ENCODE assay signal across 9 mouse cellular contexts in genomic region chr7:99432248-99432647, GRCm38 (mm10). TPM values are rescaled to one million over a fixed set of nuclear protein-coding genes. Genes with fewer than 3 reads are reported as not detected.
DNase-seq lines count a peak whose midpoint lies in the region; ATAC-seq lines count a peak whose summit lies in the region.
"Had no signal": no experiment of that assay in that cellular context is flagged by ENCODE, and none has a peak within 500 bp of the region (broad histone marks: within the 10 kb centered on the region; RNA-seq: fewer than 3 reads in every experiment).

No protein-coding gene starts in this region.

- H3K27ac ChIP-seq in neural tube, embryonic 11.5 days (ENCODE audit: low read depth, low read length), result no peak overlapping the region
- H3K27ac ChIP-seq: kidney, postnatal 0 days had no signal

- H3K4me1 ChIP-seq in neural tube, embryonic 11.5 days (ENCODE audit: control insufficient read depth, insufficient read depth, low read length), result peaks cover 11% of the 10 kb centered on the region

- H3K9ac ChIP-seq in neural tube, embryonic 11.5 days (ENCODE audit: low read length), result 0 out of 2 replicates have a peak overlapping the region, but pooled peaks have one; percentile 23

- H3K4me3 ChIP-seq in neural tube, embryonic 11.5 days (ENCODE audit: low read depth, low read length), result no peak overlapping the region

- H3K4me2 ChIP-seq in neural tube, embryonic 11.5 days (ENCODE audit: low read depth), result no peak overlapping the region

- DNase-seq in neural tube, embryonic 11.5 days (ENCODE audit: low spot score), result no peak
- no peak for DNase-seq in neural tube, embryonic 10.5 days (ENCODE audit: extremely low spot score, low spot score)
- DNase-seq in left cerebral cortex, postnatal 14 days (ENCODE audit: low spot score in 2 of 2), result peak; percentile 49 to 59
- DNase-seq in right cerebral cortex, adult 18-20 months, result peak; percentile 66
- no peak for DNase-seq in yolk sac, embryonic 10.5 days (ENCODE audit: low spot score)
- DNase-seq in cerebellum, adult 11 months, result no peak
- no peak for DNase-seq in embryo, embryonic 10 days (ENCODE audit: low spot score)

- no peak for ATAC-seq in neural tube, embryonic 11.5 days (ENCODE audit: insufficient read depth, low FRiP score, low TSS enrichment)
- peak; percentile 53 for ATAC-seq in granulocyte monocyte progenitor cell, adult 5-6 weeks (replicated peaks; ENCODE audit: poor library complexity, severe bottlenecking)

- WGBS in neural tube, embryonic 11.5 days, result 65% methylated on average over 14 of the region's 14 CpGs

- no peaks in the 10 kb centered on the region for H3K27me3 ChIP-seq in neural tube, embryonic 11.5 days (ENCODE audit: control insufficient read depth, insufficient read depth, low read length)

- no peaks in the 10 kb centered on the region; the same call in 1 of the 2 replicates for H3K36me3 ChIP-seq in neural tube, embryonic 11.5 days (ENCODE audit: control insufficient read depth, insufficient read depth, low read length)

- intact Hi-C loops in left cerebral cortex, postnatal 14 days (cut with DNase I), result no loop called here

- H3K9me3 ChIP-seq in neural tube, embryonic 11.5 days (ENCODE audit: control insufficient read depth, low read length), result no peaks in the 10 kb centered on the region

RNA-seq across cellular contexts. Expression of gene Klhl35, which starts 33.6 kb away (rescaled TPM):
- polyA plus RNA-seq in neural tube, embryonic 11.5 days (2014; fragmentation: Nextera tagmentation; extraction: Ambion mirVana), result 25.8 and 31.4 TPM in 2 replicates
- total RNA-seq in granulocyte monocyte progenitor cell, adult 5-6 weeks (2014; fragmentation: Nextera tagmentation), result not detected in 2 replicates
- 0.22 and 0.57 TPM in 2 replicates for total RNA-seq in granulocyte monocyte progenitor cell, adult 5-6 weeks (2017)
- 1 to 10 TPM; 1.7 to 2.4 TPM for total RNA-seq in left cerebral cortex, postnatal 14 days (2021)

RNA-seq across cellular contexts. Expression of gene Gdpd5, which starts 51.0 kb away (rescaled TPM):
- 32.5 and 39.9 TPM in 2 replicates for polyA plus RNA-seq in neural tube, embryonic 11.5 days (2014; fragmentation: Nextera tagmentation; extraction: Ambion mirVana)
- not detected in 2 replicates for total RNA-seq in granulocyte monocyte progenitor cell, adult 5-6 weeks (2014; fragmentation: Nextera tagmentation)
- 0.56 TPM in 1 of 2 replicates, not detected in the other for total RNA-seq in granulocyte monocyte progenitor cell, adult 5-6 weeks (2017)
- 10 to 100 TPM; 40.7 to 47.5 TPM for total RNA-seq in left cerebral cortex, postnatal 14 days (2021)

RNA-seq across cellular contexts. Expression of gene Rps3, which starts 51.3 kb away (rescaled TPM):
- polyA plus RNA-seq in neural tube, embryonic 11.5 days (2014; fragmentation: Nextera tagmentation; extraction: Ambion mirVana), result 687 and 719 TPM in 2 replicates
- total RNA-seq in granulocyte monocyte progenitor cell, adult 5-6 weeks (2014; fragmentation: Nextera tagmentation), result 1,410 and 1,463 TPM in 2 replicates
- 1,810 and 2,293 TPM in 2 replicates for total RNA-seq in granulocyte monocyte progenitor cell, adult 5-6 weeks (2017)
- total RNA-seq in left cerebral cortex, postnatal 14 days (2021), result 100 to 1,000 TPM; 221 to 235 TPM

Comparison
In these comparisons a context has a peak if more than half of its experiments do, and no peak if none do; other contexts are left out.
1. DNase-seq: peak in left cerebral cortex, postnatal 14 days (2 of 2) and right cerebral cortex, adult 18-20 months (single experiment); none in neural tube, embryonic 11.5 days (single experiment), neural tube, embryonic 10.5 days (single experiment), yolk sac, embryonic 10.5 days (single experiment), cerebellum, adult 11 months (single experiment) and embryo, embryonic 10 days (single experiment).
2. RNA of gene Gdpd5, which starts 51.0 kb away (total RNA-seq): 40.7 to 47.5 TPM in left cerebral cortex, postnatal 14 days; 0.56 TPM in granulocyte monocyte progenitor cell, adult 5-6 weeks; every median in the first group is over 10 times any median in the second.
3. RNA of gene Rps3, which starts 51.3 kb away (total RNA-seq): 1,410 to 2,293 TPM in granulocyte monocyte progenitor cell, adult 5-6 weeks; 221 to 235 TPM in left cerebral cortex, postnatal 14 days; every median in the first group is over 4 times any median in the second.